Mouse (Mus musculus) 3T3-L1 (cell line): Measurements from ENCODE around the gene Mcu.

Source experiments
- DNase-seq: peaks from one replicate; pipeline ENCODE4 v3.0.0-alpha.2; 2015; ENCODE audit warnings: low read depth, low spot score

Gene Mcu

DNA sequence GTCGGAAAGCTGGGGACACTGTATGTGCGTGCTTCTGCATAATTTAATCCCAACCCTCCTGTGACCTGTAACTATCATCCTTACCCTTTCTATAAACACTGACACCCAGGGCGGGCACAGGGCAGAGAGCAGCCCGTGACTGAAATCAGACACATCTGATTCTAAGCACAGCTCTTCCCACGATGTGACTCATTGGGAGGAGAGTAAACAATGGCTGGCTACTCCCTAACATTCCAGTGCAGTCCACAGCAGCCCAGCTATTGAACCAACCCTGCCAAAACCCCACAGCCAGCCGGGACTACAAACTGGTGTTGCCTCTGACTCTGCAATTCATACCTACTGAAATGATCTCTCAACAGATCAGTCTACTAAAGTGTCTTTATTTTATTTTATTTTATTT, 78.9 kb downstream of the Mcu start:
- peak; percentile 95 for DNase-seq

DNA sequence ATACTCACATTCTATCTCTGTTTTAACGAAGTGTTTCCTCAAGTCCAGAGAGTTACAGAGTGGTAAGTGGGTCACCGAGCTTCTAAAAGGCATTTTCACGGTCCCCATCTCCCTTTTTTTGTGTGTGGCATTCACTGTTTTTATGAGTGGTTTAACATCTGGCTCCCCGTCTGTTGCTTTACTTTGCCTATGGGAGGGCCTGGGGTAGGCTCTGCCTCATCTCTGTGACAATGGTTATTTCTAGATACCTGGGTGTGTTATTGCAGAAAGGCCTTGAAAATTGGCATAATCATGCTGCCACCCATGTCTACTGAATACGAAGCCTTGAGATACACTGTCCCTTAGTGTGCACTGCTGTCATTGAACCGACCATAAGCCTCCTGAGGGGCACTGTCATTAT, 84.2 kb downstream of the Mcu start:
- no peak for DNase-seq

DNA sequence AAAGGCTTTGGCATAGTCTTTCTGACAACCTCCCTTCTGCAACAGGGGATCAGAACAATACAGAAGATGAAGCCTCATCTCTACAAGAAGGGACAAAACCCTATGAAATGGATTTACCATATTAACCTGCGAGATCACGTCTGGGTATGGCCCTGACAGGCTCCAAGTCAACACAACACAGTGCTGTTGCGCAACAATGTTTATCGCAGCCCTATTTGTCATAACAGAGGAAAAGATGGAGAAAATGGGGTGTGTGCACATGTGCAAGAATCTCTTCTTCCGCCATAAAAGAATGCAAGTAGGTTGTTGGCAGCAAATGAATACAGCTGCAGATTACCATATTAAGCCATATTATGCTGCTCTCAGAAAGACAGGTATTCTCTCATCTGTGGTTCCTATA, 88.7 kb downstream of the Mcu start:
- no peak for DNase-seq

GRCm38 (mm10) chr10:59527311-59527710, 89.2 kb downstream of the Mcu start:
- DNase-seq, result no peak

DNA sequence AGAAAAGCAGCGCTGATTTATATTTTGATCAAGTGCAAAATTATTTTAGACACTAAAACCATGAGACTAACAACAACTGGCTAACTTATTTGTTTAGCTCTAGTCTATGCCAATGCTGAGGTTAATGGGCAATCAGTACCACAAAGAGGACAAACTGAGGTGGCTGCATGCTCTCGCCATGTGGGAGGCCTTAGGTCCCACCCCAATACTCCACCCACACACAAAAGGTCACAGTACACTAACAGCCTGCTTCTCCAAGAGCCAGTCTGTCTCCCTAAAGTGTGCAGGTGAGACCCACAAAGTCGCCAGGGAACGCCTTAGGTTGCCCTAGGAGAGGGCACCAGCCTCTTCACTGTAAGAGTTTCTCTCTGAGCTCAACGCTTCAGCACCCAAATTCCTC, 91.8 kb downstream of the Mcu start:
- DNase-seq, result no peak

- DNase-seq, result no peak
Measured at GRCm38 (mm10) chr10:59523826-59524331, 92.6 kb downstream of the Mcu start.

DNA sequence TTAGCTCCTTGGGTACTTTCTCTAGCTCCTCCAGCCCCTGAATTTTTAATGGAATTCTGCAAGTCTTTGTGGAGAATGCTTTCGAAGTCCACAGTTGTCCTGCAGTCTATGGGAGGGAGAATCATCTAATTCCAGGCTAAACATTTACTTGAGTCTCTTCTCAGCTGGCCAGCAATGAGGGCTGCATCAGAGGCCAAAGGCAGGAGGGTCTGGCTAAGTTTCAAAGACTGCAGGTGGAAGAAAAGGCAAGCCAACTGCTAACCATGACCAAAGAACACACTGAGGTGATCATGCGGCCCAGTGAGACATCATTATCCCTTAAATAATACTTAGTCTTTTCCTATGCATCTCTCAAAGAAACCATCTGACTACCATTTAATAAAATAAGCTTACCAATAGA, 95.8 kb downstream of the Mcu start:
- no peak for DNase-seq

DNA sequence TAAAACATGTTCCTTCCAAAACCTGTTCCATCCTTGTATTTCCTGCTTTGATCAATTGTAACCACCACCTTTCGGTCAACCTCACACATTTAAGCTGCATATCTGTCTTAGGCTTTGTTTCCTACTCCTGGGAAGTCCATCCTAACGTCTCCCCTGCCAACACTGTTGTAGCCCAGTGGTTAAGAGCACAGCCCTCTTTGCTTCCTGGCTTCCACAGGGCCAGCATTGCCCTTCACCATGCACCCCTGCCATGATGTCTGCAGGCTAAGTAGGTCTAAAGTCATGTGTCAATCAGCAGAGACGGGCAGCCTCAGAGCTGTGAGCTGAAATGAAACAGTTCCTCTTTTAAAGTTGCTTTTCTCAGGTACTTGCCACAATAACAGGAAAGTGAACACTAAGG, 97.1 kb downstream of the Mcu start:
- no peak for DNase-seq

DNA sequence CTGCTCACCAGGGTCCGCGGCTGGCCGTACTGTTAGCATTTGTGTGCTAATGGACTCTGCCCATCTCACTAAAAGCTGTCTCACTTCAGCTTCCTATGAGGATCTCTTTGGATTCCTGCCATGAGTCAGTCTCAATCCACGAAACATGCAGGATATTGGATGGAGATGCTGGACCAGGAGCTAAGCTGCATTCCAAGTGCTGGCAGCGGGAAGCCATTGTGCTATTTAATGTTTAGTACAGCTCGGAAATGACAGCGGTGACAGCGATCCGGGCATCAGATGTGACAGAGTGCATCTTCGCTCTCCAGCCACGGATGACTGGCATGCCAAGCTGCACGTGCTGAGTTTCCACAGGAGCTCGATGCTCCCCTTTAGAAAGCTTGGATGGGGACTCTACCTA, 99.3 kb downstream of the Mcu start:
- no peak for DNase-seq

DNA sequence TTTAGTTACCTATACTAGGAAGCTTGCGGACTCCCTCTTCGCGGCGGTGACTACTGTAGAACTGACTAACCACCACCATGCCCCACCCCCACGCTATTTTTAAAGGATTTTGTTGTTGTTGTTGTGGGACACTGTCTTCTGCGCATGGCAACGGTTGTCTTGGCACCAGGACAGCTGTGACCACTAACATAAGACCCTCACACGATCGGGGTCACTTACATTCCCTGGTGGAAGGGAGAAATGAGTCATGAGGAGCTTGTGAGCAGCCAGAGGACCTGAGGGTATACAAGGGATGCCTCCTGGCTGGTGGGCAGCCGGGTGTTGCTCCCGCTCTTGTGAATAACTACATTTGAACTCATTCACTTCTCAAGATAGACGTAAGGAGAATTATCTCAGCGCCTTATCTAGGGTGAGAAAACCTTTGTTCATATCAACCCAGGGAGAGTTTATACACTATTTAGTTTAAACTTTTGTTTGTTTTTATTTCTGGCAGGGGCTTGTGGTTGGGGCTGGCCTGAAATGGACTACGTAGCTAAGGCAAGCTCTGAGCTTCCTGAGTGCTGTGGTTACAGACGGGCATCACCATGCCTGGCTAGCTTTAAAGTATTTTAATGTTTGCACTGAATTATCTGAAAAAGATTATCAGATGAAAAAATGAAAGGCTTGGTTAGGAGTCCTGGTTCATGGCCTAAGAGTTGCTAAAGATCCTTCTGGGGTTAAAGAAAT, 101.6 kb downstream of the Mcu start:
- DNase-seq, result no peak

- no peak for DNase-seq
Measured at GRCm38 (mm10) chr10:59512173-59512572, 104.3 kb downstream of the Mcu start.

- peak; percentile 55 for DNase-seq
Measured at GRCm38 (mm10) chr10:59511427-59511963, 105.0 kb downstream of the Mcu start.

- peak; percentile 45 for DNase-seq
Measured at GRCm38 (mm10) chr10:59510713-59511426, 105.6 kb downstream of the Mcu start.

GRCm38 (mm10) chr10:59509197-59509596, 107.3 kb downstream of the Mcu start:
- peak; percentile 92 for DNase-seq

DNA sequence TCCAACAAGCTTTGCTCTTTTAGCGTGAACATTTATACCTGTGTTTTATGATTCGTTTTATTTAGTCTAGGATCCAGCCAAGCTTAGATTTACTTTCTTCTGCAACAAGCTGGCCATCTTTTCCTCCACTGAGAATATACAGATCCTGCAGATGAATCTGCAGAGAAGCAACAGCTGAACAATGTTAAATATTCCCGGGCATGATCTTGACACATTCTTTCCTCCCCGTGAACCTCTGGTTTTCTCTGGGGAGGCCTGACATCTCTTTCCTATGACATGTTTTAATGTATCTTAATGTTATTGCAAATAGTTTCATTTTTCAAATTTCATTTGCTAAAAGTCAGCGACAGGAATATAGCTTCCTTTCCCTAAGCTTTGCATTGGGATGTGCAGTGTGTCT, 109.8 kb downstream of the Mcu start:
- DNase-seq, result no peak

DNA sequence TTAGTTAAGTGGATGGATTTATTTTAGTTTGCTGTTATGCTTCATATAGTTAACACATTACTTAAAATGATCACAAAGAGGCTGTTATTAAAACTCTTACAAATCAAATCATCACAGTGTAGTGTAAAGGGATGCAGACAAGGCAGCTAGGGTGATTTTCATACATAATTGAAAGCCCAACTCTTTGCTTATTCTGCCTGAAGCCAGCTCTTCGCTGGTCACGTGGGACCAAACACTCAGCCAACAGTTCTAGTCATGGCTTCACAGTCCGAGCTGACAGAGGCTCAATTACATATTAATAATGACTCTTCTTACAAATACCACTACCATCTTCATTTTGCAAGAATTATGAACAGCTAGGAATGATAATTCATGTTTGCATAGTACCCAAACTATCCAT, 112.2 kb downstream of the Mcu start:
- no peak for DNase-seq

GRCm38 (mm10) chr10:59503433-59504210, 112.9 kb downstream of the Mcu start:
- DNase-seq, result no peak

GRCm38 (mm10) chr10:59502381-59502780, 114.1 kb downstream of the Mcu start:
- no peak for DNase-seq

- no peak for DNase-seq
Measured at GRCm38 (mm10) chr10:59501761-59502160, 114.7 kb downstream of the Mcu start.

DNA sequence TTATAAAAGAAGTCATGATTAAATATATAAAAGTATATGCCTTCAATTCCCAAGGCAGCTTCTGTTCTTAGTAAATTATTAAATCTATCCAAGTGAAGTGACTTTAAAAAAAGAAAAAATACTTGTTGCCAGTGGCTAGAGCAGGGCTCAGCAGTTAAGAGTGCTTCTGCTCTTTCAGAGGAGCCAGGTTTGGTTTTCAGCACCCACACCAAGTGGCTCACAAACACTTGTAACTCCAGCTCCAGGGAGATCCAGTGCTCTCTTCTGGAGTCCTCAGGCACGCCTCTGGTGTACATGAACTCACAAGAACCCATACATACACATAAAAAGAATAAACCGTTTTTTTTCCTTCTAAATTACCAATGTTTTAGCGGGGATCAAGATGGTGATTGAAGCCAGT, 116.3 kb downstream of the Mcu start:
- DNase-seq, result no peak

GRCm38 (mm10) chr10:59497019-59497418, 119.5 kb downstream of the Mcu start:
- DNase-seq, result no peak

DNA sequence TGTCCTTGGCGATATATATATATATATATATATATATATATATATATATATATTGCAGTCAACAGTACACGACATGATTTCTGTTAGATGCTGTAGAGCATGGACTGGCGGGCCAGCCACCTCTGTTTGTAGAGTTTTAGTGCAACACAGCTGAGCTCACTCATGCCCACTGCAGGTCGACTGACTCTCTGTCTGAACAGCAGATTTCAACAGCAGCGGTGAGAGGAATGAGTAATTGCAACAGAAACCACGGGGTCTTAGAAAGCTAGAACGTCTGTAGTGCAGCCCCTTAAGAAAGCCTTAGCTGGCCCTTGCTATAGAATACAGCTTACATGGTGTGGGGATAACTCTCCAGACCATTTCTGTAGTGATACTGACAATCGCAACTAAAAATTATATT, 121.6 kb downstream of the Mcu start:
- DNase-seq, result no peak
